Mouse (Mus musculus) limb, embryonic 11.5 days (tissue): ENCODE results near the gene Fam19a3. TPM values are rescaled to one million over a fixed set of nuclear protein-coding genes. Genes with fewer than 3 reads are reported as not detected.

ENCODE experiments used
- ATAC-seq: fragments of 200-750 bp; cut with Nextera tagmentation; 2 replicates; pipeline ENCODE4 v1.8.0; 2017; ENCODE audit warnings: low read depth; ENCODE audit not compliant: insufficient number of reproducible peaks, low FRiP score, low TSS enrichment
- DNase-seq: peaks from one replicate; pipeline ENCODE4 v3.0.0-alpha.2; 2015; ENCODE audit warnings: low spot score
- H3K27ac ChIP-seq: fragments of 300-500 bp; sonication (generic); replicated peaks from 2 replicates; pipeline ENCODE4 v1.5.1; 2014; ENCODE audit warnings: low read depth, mild to moderate bottlenecking, low read length
- H3K27me3 ChIP-seq: fragments of 300-500 bp; sonication (generic); 2 replicates; pipeline ENCODE4 v1.6.1; 2014; ENCODE audit warnings: mild to moderate bottlenecking, low read length, mixed read lengths; ENCODE audit not compliant: control insufficient read depth, insufficient read depth
- H3K36me3 ChIP-seq: fragments of 300-500 bp; sonication (generic); 2 replicates; pipeline ENCODE4 v1.6.1; 2014; ENCODE audit warnings: mild to moderate bottlenecking, low read length, moderate library complexity, mixed read lengths; ENCODE audit not compliant: control insufficient read depth, insufficient read depth
- H3K4me1 ChIP-seq: fragments of 300-500 bp; sonication (generic); 2 replicates; pipeline ENCODE4 v1.6.1; 2014; ENCODE audit warnings: low read length, mixed read lengths; ENCODE audit not compliant: control insufficient read depth, insufficient read depth
- H3K4me2 ChIP-seq: fragments of 300-500 bp; sonication (generic); 2 replicates; pipeline ENCODE4 v1.6.1; 2014; ENCODE audit warnings: low read depth, mild to moderate bottlenecking, moderate library complexity; ENCODE audit not compliant: severe bottlenecking
- H3K4me3 ChIP-seq: fragments of 300-500 bp; sonication (generic); 2 replicates; pipeline ENCODE4 v1.5.1; 2014; ENCODE audit warnings: low read depth, low read length
- H3K9ac ChIP-seq: fragments of 300-500 bp; sonication (generic); 2 replicates; pipeline ENCODE4 v1.6.1; 2014; ENCODE audit warnings: mild to moderate bottlenecking, low read length
- H3K9me3 ChIP-seq: fragments of 300-500 bp; sonication (generic); 2 replicates; pipeline ENCODE4 v1.6.1; 2016; ENCODE audit warnings: low read length; ENCODE audit not compliant: control insufficient read depth
- WGBS: fragments of 180-500 bp; shearing (Covaris S2); extraction: QIAGEN DNeasy Blood & Tissue Kit; methylation state at CpG from one replicate; pipeline ENCODE4 v1.1.7; 2014; 5-methylcytosine and 5-hydroxymethylcytosine counted together
- polyA plus RNA-seq: library from polyadenylated mRNA; unstranded; fragments of >200 nt; fragmentation: Nextera tagmentation; extraction: Ambion mirVana; gene quantifications from 2 replicates; pipeline ENCODE4 v1.2.1, GENCODE M21; 2014

Gene Fam19a3
- polyA plus RNA-seq, 1 experiment from 2014 or later, result 0.29 TPM

DNA sequence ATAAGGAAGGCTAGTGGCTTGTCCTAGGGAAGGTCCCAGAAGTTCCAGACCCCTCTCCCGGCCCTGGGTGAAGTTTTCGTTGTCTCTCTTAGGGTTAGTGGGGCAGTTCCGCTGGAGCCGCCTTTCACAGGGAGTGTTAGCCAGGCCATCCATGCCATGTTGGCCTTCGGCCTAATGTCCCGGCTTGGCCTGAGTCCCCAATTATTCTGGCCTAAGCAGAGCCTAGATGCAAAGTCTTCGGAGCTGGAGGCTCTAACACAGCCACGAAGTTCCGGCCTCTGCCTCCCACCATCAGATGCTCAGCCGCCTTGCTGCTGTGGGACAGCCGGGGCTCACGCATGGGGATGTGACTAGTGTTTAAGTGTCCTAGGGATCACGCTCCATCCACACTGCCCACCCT, 8.2 kb upstream of the Fam19a3 start:
- H3K4me1 ChIP-seq, result peaks cover 37% of the 10 kb centered on the region
- peak overlapping the region; percentile 90 for H3K27ac ChIP-seq
- no peaks in the 10 kb centered on the region for H3K27me3 ChIP-seq
- H3K9me3 ChIP-seq, result no peaks in the 10 kb centered on the region
- peak overlapping the region; percentile 92 for H3K4me2 ChIP-seq
- peak overlapping the region; percentile 80 for H3K9ac ChIP-seq
- WGBS, result 22% methylated on average over 13 of the region's 13 CpGs
- H3K4me3 ChIP-seq, result peak overlapping the region; percentile 70
- peaks cover 7% of the 10 kb centered on the region; the same call in 1 of the 2 replicates for H3K36me3 ChIP-seq
- DNase-seq (peak; percentile 44), ATAC-seq (no peak)

DNA sequence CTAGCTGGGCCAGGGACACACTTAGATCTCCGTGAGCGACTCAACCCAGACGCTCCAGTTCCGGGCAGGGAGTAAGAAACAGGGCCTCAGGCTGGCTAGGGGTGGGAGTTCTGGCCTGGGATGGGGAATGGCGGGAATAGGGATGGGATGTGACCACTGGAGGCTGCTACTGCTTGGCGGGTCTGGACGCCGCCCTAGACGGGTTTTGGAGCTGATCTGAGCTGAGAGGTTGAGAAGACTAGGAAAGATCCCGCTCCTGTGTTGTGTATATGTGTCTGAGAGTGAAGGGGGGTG, 7.6 kb upstream of the Fam19a3 start:
- DNase-seq (peak; percentile 70), ATAC-seq (no peak)
- H3K9me3 ChIP-seq, result no peaks in the 10 kb centered on the region
- H3K36me3 ChIP-seq, result peaks cover 6% of the 10 kb centered on the region; the same call in 1 of the 2 replicates
- peak overlapping the region; percentile 79; the same call in 1 of the 2 replicates for H3K27ac ChIP-seq
- no peaks in the 10 kb centered on the region for H3K27me3 ChIP-seq
- WGBS, result 2% methylated on average over 10 of the region's 10 CpGs
- peak overlapping the region; percentile 80 for H3K9ac ChIP-seq
- H3K4me1 ChIP-seq, result peaks cover 34% of the 10 kb centered on the region
- peak overlapping the region; percentile 92 for H3K4me2 ChIP-seq
- peak overlapping the region; percentile 70 for H3K4me3 ChIP-seq

DNA sequence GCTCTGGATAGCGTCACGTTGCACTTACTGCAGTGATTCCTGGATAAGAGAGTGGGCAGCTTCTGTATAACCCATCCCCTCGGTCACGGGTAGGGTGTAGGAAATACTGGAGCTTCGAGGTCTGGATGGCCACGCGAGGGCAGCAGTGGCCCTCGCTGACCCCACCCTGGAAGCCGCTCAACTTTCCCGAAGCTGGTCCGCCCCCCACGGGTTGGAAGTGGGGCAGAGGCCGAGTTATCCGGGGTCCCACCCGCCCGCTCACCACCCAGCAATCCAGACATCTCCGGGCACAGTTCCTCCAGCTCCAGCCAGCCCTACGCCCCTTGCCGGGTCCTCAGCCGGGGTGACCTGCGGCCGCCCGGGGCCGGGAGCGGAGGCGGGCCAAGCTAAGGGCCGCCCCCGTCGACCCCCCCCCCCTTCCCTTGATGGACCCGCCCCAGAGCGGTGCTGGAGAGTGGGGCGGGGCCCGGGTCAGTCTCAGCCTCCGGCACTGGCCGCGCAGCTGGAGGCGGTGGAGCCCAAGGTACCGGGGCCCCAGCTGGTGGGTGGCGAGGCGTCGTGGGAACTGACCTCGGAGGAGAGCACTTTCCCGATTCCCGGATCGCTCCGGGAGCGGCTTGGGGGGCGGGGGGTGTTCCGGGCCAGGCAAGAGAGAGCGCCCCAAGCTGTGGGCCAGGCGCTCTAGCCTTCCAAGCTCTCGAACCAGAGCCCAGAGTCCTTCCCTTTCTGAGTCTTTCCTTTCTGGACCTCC, 7.1 kb upstream of the Fam19a3 start:
- Histone ChIP-seq H3K4me2 (peak overlapping the region; percentile 92), H3K27me3 (peaks cover 2% of the 10 kb centered on the region; the same call in 1 of the 2 replicates), H3K9ac (peak overlapping the region; percentile 80), H3K4me1 (peaks cover 28% of the 10 kb centered on the region), H3K36me3 (peaks cover 3% of the 10 kb centered on the region; the same call in 1 of the 2 replicates), H3K27ac (peak overlapping the region; percentile 79; the same call in 1 of the 2 replicates), H3K4me3 (peak overlapping the region; percentile 70), H3K9me3 (no peaks in the 10 kb centered on the region)
- WGBS, result under 1% methylated on average over 50 of the region's 52 CpGs
- DNase-seq (peak; percentile 87), ATAC-seq (peak; percentile 87)

DNA sequence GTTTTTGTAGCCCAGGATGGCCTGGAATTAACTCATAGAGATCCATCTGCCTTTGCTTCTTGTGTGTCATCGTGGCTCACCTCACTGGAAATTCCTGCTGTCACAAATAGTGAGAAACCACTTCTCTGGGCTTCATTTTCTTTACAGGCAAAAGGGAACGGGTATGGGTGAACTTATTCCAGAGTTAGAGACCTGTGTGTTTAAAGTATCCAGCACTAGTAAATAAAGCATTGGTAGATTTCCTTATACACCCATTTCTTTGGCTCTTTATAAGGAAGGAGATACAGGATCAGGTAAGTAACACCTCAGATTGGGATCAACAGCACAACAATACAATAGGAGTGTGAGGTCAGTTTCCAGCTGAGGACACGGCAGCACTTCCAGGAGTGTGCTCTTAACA, 6.4 kb upstream of the Fam19a3 start, which contains the start of gene Rhoc:
Gene Rhoc (plus strand): TSS at position 301 of the 400 bp plus-strand sequence.
- Histone ChIP-seq H3K27me3 (peaks cover 9% of the 10 kb centered on the region), H3K4me3 (peak within 1 kb of the TSS; percentile 70), H3K4me1 (peaks cover 25% of the 10 kb centered on the region), H3K27ac (peak within 1 kb of the TSS; percentile 79; the same call in 1 of the 2 replicates), H3K9me3 (no peaks in the 10 kb centered on the region), H3K4me2 (peak within 1 kb of the TSS; percentile 92), H3K9ac (peak within 1 kb of the TSS; percentile 80), H3K36me3 (peaks cover 3% of the 10 kb centered on the region; the same call in 1 of the 2 replicates)
- ATAC-seq (peak; percentile 0; the same call in 1 of the 2 replicates), DNase-seq (no peak)
- 37% methylated on average over 3 of the region's 3 CpGs for WGBS

DNA sequence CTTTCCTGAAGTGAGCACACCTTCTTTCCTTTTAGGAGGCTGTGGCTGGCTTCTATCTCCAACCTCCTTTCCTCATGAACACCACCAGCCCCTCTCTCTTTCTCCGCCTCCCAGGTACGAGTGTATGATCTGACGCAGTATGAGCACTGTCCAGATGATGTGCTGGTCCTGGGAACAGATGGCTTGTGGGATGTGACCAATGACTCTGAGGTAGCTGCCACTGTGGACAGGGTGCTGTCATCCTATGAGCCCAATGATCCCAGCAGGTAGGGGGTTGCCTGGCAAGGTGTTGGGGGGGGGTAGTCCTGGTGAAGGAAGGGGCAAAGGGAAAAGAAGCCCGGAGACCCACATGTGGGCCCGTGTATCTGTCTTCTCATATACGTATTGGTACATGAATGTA, 3.6 kb upstream of the Fam19a3 start:
- H3K9ac ChIP-seq, result no peak overlapping the region
- H3K36me3 ChIP-seq, result no peaks in the 10 kb centered on the region
- H3K9me3 ChIP-seq, result no peaks in the 10 kb centered on the region
- WGBS, result 90% methylated on average over 6 of the region's 6 CpGs
- H3K4me2 ChIP-seq, result no peak overlapping the region
- H3K27me3 ChIP-seq, result peaks cover 36% of the 10 kb centered on the region
- peaks cover 13% of the 10 kb centered on the region for H3K4me1 ChIP-seq
- ATAC-seq (no peak), DNase-seq (no peak)
- H3K27ac ChIP-seq, result no peak overlapping the region
- no peak overlapping the region for H3K4me3 ChIP-seq

DNA sequence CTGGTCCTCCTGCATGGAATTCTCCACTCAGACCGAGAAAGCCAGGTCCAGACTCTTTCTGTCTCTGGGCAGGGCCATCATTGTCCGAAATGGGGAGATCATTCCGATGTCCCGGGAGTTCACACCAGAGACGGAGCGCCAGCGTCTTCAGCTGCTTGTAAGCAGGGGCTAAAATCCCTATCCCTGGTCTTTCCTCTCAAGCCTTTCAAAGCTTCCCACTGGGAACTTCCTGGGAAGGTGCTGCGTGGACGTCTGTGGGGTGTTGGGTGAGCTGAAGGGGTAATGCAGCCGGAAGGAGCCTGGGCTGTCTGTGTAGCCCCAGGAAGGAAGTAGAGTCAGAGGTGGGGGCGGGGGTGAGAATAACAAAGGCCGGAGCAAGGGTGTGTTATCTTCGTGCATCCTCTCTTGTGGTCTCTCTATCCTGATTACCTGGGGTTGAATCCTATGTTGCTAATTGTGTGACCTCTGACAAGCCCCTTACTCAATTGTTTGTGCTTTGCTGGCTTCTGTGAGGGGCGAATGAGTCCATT, 2.4 kb upstream of the Fam19a3 start:
- no peak overlapping the region for H3K4me2 ChIP-seq
- DNase-seq (no peak), ATAC-seq (no peak)
- peaks cover 7% of the 10 kb centered on the region for H3K4me1 ChIP-seq
- no peaks in the 10 kb centered on the region for H3K36me3 ChIP-seq
- H3K27me3 ChIP-seq, result peaks cover 40% of the 10 kb centered on the region
- H3K9me3 ChIP-seq, result no peaks in the 10 kb centered on the region
- no peak overlapping the region for H3K4me3 ChIP-seq
- no peak overlapping the region for H3K9ac ChIP-seq
- WGBS, result 38% methylated on average over 14 of the region's 14 CpGs
- H3K27ac ChIP-seq, result no peak overlapping the region

DNA sequence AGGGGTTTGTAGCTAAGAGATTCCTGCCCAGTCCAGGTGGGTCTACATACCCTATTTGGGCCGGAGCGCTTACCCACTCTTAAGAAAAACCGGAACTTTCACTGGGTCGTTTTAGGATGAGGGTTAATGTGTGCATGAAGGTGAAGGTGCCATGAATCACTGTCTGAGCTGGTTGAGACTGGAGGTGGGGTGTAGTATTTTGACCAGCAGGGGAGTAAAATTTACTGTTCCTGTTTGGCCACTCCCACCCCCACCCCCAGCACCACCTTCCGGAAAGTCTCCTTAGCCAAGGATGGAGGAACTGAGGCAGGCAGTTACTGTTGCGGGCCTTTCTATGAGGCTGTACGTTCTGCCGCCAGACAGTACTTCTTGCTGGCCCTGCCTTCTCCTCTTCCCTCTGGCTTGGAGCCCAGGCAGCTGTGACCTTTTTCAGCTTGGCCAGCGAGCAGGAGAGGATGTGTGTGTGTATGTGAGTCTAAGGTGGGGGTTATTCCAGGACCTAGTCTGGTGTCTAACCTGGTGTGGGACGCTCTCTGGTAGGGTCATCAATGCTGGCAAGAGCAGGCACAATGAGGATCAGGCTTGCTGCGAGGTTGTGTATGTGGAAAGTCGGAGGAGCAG, 531 bp upstream of the Fam19a3 start:
- ATAC-seq, result no peak
- DNase-seq, result no peak
- no peak overlapping the region for H3K27ac ChIP-seq
- H3K9ac ChIP-seq, result no peak overlapping the region
- H3K9me3 ChIP-seq, result no peaks in the 10 kb centered on the region
- H3K4me1 ChIP-seq, result peaks cover 8% of the 10 kb centered on the region
- H3K4me2 ChIP-seq, result peak overlapping the region; percentile 95
- peaks cover 56% of the 10 kb centered on the region for H3K27me3 ChIP-seq
- H3K36me3 ChIP-seq, result no peaks in the 10 kb centered on the region
- peak overlapping the region; percentile 50; the same call in 1 of the 2 replicates for H3K4me3 ChIP-seq
- WGBS, result 11% methylated on average over 12 of the region's 12 CpGs

DNA sequence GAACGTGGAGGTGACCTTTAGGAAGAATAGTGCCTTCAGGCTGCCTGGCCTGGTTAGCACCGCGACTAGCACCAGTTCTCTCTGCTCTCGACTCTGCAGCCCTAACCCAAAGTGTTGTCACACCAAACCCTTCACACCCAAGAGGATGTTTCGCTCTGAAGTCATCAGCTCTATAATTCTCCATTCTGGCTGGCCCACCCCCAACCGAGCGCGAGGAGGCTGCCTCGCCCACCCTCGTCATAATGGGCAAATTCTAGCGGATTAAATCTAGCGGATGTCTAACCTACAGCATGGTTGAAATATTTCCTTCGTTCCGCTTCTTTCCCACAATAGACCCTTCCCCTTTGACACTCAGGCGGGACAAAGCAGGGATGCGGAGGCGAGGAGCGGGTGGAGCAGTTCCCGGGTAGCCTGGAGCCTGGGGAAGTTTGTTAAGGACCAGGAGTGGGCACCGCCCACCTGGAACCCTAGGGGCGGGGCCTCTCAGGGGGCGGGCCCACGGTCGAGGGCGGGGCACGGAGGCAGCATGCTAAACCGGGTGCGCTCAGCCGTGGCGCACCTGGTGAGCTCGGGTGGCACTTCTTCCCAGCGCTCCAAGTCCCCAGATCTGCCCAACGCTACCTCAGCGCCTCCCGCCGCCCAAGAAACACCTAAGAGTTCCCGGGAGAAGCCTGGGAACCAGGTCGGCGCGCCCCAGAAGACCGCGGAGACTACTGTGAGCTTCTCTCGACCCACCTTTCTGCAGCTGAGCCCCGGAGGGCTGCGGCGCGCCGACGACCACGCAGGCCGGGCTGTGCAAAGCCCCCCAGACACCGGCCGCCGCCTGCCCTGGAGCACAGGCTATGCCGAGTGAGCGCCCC, 849 bp downstream of the Fam19a3 start, which contains the start of gene Ppm1j:
Gene Ppm1j (plus strand): TSS at position 496 of the 860 bp plus-strand sequence.
- no peak for ATAC-seq
- no peak within 1 kb of the TSS for H3K27ac ChIP-seq

More for the DNA sequence above, 849 bp downstream of the Fam19a3 start, which contains the start of gene Ppm1j:
- Histone ChIP-seq H3K9me3 (no peaks in the 10 kb centered on the region), H3K4me2 (peak within 1 kb of the TSS; percentile 95), H3K9ac (peak within 1 kb of the TSS; percentile 36; the same call in 1 of the 2 replicates), H3K4me1 (peaks cover 11% of the 10 kb centered on the region), H3K36me3 (no peaks in the 10 kb centered on the region), H3K27me3 (peaks cover 64% of the 10 kb centered on the region), H3K4me3 (peak within 1 kb of the TSS; percentile 50)
- WGBS, result under 1% methylated on average over 53 of the region's 56 CpGs
- DNase-seq, result peak; percentile 83
